Mouse (Mus musculus) monocyte, adult 2 months (primary cell): ENCODE results near the gene Trpv5.

Source experiments
- DNase-seq, 2 experiments: peaks; one replicate each; pipeline ENCODE4 v3.0.0; 2022; ENCODE audit warnings: low spot score in 2 of 2, low read depth in 1 of 2

Trpv5 gene

GRCm38 (mm10) chr6:41680669-41681068 lies at the start of gene Trpv5:
TSS of gene Trpv5 (minus strand) at chr6:41680769.
- DNase-seq: no peak

- DNase-seq: no peak
Measured at GRCm38 (mm10) chr6:41727989-41728609, 47.5 kb upstream of the Trpv5 start.

- DNase-seq: no peak
Measured at GRCm38 (mm10) chr6:41721430-41721829, 40.9 kb upstream of the Trpv5 start.

- no peak for DNase-seq
Measured at GRCm38 (mm10) chr6:41710281-41710680, 29.7 kb upstream of the Trpv5 start.

GRCm38 (mm10) chr6:41706275-41706674 lies 25.7 kb upstream of the Trpv5 start:
- DNase-seq: no peak

- DNase-seq: no peak
Measured at GRCm38 (mm10) chr6:41704123-41704522, 23.6 kb upstream of the Trpv5 start, which contains the start of gene Kel. TSS of gene Kel (minus strand) at chr6:41704339.

- DNase-seq: no peak
Measured at GRCm38 (mm10) chr6:41702928-41703327, 22.4 kb upstream of the Trpv5 start.

GRCm38 (mm10) chr6:41701245-41701644 lies 20.7 kb upstream of the Trpv5 start:
- no peak for DNase-seq

- no peak for DNase-seq
Measured at GRCm38 (mm10) chr6:41694407-41694806, 13.8 kb upstream of the Trpv5 start.

- no peak for DNase-seq
Measured at GRCm38 (mm10) chr6:41692200-41692599, 11.6 kb upstream of the Trpv5 start.

- DNase-seq: no peak
Measured at GRCm38 (mm10) chr6:41685596-41685995, 5.0 kb upstream of the Trpv5 start.

- DNase-seq: no peak
Measured at GRCm38 (mm10) chr6:41684911-41685310, 4.3 kb upstream of the Trpv5 start.

- DNase-seq: no peak
Measured at GRCm38 (mm10) chr6:41684131-41684530, 3.6 kb upstream of the Trpv5 start, which contains the start of gene Llcfc1. TSS of gene Llcfc1 (plus strand) at chr6:41684431.

GRCm38 (mm10) chr6:41681656-41682055 lies 1.1 kb upstream of the Trpv5 start:
- no peak for DNase-seq

GRCm38 (mm10) chr6:41676530-41676929 lies 4.0 kb downstream of the Trpv5 start:
- DNase-seq: no peak

- no peak for DNase-seq
Measured at GRCm38 (mm10) chr6:41662320-41662719, 18.2 kb downstream of the Trpv5 start.

GRCm38 (mm10) chr6:41658487-41658886 lies 22.1 kb downstream of the Trpv5 start:
- no peak for DNase-seq

- no peak for DNase-seq
Measured at GRCm38 (mm10) chr6:41654648-41655047, 25.9 kb downstream of the Trpv5 start.

GRCm38 (mm10) chr6:41653173-41653572 lies 27.4 kb downstream of the Trpv5 start:
- no peak for DNase-seq

- no peak for DNase-seq
Measured at GRCm38 (mm10) chr6:41646672-41647071, 33.9 kb downstream of the Trpv5 start.

GRCm38 (mm10) chr6:41646220-41646619 lies 34.3 kb downstream of the Trpv5 start:
- no peak for DNase-seq

- DNase-seq: no peak
Measured at GRCm38 (mm10) chr6:41643227-41643626, 37.3 kb downstream of the Trpv5 start.

GRCm38 (mm10) chr6:41642765-41643164 lies 37.8 kb downstream of the Trpv5 start:
- no peak for DNase-seq
